Mouse (Mus musculus) olfactory bulb, adult 2 months (tissue): Measurements from ENCODE around the gene En1.

Experiments used
- CTCF ChIP-seq: fragments of 200-500 bp; IDR thresholded peaks from 2 replicates; pipeline ENCODE4 v1.5.1; 2012; ENCODE audit warnings: low read depth, mild to moderate bottlenecking, low read length, moderate library complexity; ENCODE audit not compliant: insufficient read depth
- POLR2A ChIP-seq: fragments of 200-500 bp; IDR thresholded peaks from 2 replicates; pipeline ENCODE4 v1.6.1; 2012; ENCODE audit warnings: mild to moderate bottlenecking, low read depth, low read length, moderate library complexity; ENCODE audit not compliant: insufficient read depth

DNA sequence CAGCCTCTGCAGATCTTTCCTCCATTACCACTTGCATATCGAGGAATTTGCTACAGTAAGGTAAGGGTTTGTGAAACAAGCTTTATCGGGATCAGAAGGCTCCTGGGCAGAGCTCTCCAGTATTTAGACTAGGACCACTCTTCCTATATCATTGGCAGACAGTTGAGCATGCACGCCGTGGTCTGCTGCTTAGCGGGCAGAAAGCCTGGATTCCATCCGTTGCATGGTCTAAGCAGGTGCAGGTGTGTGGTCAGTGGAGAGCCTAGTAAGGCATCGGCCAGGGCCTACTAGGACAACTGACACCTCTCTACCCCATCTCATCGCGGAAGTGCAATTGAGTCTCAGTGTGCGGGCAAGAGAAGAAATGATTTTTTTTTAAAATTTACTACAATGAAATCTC lies 41.2 kb downstream of the En1 start:
- no peak for TF ChIP-seq CTCF
- no peak for TF ChIP-seq POLR2A
